Mouse (Mus musculus) cerebellum, postnatal 14 days (tissue): ENCODE measurements around the gene Plce1.
A peak's percentile ranks its signal among the peaks of the same experiment; 100 is the strongest.

ENCODE experiments used
- DNase-seq, 2 experiments: peaks; one replicate each; pipeline ENCODE4 v3.0.0; 2021; ENCODE audit warnings: mixed read lengths in 2 of 2

The Plce1 gene

GRCm38 (mm10) chr19:38480731-38481621 lies at the start of gene Plce1:
Gene Plce1 (plus strand): TSS chr19:38481109.
- peak in 1 of 2 experiments; percentile 22 for DNase-seq

- no peak for DNase-seq
Measured at GRCm38 (mm10) chr19:38431326-38431725, 49.6 kb upstream of the Plce1 start.

GRCm38 (mm10) chr19:38432021-38432420 lies 48.9 kb upstream of the Plce1 start:
- DNase-seq: no peak

DNA sequence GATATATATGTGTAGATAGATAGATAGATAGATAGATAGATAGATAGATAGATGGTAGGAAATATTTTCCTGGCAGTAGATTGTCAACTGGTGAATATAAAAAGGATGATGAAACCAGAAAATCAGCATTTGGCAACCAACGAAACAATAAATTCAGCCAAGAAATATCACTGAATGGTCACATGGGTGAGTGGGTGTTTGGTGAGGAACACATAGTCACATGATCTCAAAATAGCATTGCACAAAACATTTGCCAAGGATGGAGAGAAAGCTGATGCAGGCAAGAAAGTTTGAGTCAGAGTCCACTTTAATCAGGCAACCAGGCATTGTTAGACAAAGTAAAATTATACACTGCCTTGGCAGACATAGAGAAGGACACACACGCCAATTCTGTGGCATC lies 47.5 kb upstream of the Plce1 start:
- no peak for DNase-seq

DNA sequence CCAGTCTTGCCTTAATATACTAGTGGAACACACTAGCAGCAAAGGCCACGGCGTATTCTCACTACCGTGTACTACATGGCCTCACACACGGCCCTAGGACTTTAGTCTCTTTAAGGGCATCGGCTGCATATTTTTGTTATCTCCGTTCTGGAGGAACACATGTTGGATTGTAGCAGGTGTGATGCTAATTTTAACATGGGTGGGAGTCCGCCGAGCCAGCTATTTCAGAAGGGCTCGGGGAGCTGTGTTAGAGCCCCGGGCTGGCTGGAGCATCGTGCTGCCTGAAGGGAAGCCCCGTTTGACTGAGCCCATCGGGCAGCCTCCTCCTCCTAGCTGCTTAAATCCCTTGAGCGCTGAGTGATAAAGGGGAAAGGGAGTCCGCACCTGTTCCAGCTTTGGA lies 45.7 kb upstream of the Plce1 start:
- no peak for DNase-seq

DNA sequence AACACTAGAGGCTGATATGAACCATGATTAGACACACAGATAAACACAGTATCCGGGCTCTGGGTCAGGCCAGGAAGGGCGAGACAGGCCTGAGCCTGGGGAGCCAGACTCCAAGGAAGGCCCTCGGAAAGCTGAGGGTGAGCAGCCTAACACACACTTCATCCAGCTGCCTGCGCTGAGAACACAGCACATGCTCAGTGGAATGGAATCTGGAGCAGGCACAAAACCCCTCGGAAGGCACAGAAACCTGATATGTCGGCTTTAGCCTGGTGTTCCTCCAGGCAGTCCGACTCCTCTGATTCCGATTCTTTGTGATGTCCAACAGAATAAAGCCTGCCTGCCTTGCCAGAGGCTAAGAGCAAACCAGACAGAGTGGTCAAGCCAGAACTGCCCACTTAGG lies 39.0 kb upstream of the Plce1 start:
- DNase-seq: no peak

DNA sequence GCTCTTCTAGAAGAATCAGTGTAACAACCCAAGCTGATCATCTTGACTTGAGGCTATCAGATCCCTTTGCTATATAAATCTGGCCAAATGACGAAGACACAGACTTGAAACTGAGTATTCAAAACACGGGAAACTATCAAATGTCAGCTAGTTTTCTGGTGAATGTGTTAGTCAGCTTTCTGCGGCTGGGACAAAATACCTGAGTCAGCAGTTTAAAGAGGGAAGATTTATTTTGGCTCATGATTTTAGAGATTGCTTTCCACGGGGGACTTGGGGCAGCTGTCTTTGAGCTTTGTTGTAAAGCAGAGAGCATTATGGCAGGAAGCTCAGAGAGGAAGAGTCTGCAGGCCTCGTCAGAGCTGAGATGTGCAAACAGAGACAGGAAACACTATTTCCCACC lies 35.2 kb upstream of the Plce1 start:
- no peak for DNase-seq

- no peak for DNase-seq
Measured at GRCm38 (mm10) chr19:38455228-38455627, 25.7 kb upstream of the Plce1 start.

DNA sequence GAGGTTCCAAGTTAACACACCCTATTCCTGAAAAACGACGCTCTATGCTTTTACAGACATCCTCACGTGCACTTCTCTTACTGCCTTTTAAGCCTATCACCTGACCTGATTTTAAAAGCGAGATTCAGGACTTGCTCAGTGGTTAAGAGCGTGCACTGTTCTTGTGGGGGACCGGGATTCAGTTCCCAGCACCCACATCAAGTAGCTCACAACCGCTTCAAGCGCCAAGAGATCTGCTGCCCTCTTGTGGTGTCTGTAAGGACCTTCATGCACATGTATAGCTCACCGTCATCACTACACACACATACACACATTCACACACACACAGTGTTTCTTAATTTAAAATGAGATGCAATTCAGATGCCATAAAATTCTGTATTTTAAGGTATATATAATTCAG lies 21.9 kb upstream of the Plce1 start:
- no peak for DNase-seq

GRCm38 (mm10) chr19:38460696-38461095 lies 20.2 kb upstream of the Plce1 start:
- no peak for DNase-seq

- DNase-seq: no peak
Measured at GRCm38 (mm10) chr19:38470257-38470893, 10.5 kb upstream of the Plce1 start.

GRCm38 (mm10) chr19:38475394-38475793 lies 5.5 kb upstream of the Plce1 start:
- no peak for DNase-seq

GRCm38 (mm10) chr19:38478286-38478685 lies 2.6 kb upstream of the Plce1 start:
- no peak for DNase-seq

- no peak for DNase-seq
Measured at GRCm38 (mm10) chr19:38478948-38479347, 2.0 kb upstream of the Plce1 start.

- DNase-seq: no peak
Measured at GRCm38 (mm10) chr19:38479473-38479872, 1.4 kb upstream of the Plce1 start.

DNA sequence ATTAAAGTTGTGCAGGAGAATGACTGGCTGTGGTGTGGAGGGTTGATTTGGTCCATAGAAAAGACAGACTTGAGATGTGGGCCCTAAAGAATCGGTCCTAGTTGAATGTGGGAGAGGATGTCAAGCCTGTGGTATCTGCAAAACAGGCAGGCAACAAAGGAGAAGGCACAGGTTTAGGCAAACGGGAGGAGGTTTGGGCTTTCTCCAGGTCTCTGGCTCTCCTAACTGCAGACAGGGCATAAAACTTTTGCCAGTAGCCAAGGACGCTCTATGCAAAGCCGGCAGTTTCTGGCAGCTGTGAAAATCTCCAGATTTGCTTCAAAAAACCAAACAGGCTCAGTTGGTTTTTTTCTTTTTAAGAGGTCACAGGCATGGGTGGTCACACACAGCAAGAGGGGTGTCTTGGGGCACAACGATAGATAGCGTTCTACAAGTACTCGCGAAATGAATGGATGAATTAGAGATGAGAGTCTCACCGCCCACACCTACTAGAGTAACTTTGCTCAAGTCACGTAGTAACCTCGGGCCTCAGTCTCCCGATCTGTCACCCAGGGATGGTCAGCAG lies 671 bp upstream of the Plce1 start:
- peak in 1 of 2 experiments; percentile 15 for DNase-seq

DNA sequence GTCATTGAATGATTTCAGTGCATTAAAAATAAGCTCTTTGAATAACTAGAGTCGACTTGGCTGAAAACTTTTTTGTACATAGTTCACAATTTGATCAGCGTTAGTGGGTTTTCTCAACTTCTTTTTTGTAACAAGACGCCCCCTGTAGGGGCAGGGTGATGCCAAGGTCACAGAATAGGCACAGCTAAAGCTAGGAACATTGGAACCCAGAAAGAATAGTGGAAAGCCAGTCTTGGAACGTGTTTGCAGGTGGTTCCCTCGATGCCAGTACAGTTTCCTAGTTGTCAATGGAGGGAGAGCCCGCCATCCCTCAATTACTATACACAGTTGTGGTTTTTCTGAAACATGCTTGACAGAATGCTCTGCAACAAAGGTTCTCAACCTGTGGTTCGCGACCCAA lies 997 bp downstream of the Plce1 start:
- DNase-seq: no peak

GRCm38 (mm10) chr19:38482406-38483181 lies 1.7 kb downstream of the Plce1 start:
- DNase-seq: no peak

- DNase-seq: no peak
Measured at GRCm38 (mm10) chr19:38485779-38486555, 5.1 kb downstream of the Plce1 start.

GRCm38 (mm10) chr19:38487501-38487900 lies 6.6 kb downstream of the Plce1 start:
- DNase-seq: no peak

- DNase-seq: no peak
Measured at GRCm38 (mm10) chr19:38488103-38488912, 7.4 kb downstream of the Plce1 start.
